Mouse (Mus musculus) frontal cortex, adult 2 months (tissue): ENCODE results near the gene Tmem200c. TPM values are rescaled to one million over a fixed set of nuclear protein-coding genes. Genes with fewer than 3 reads are reported as not detected.

Experiments used
- DNase-seq, 2 experiments: peaks; one replicate each; pipeline ENCODE4 v3.0.0; 2022; ENCODE audit warnings: low spot score in 1 of 2; ENCODE audit errors: extremely low spot score in 1 of 2
- polyA plus RNA-seq: library from polyadenylated mRNA; depleted of rRNA; stranded (reverse); fragments of >200 nt; gene quantifications from 2 replicates; pipeline ENCODE4 v1.2.3, GENCODE M21; 2012; rRNA removed

Gene Tmem200c
- polyA plus RNA-seq: 9.6 and 9.9 TPM in 2 replicates

GRCm38 (mm10) chr17:68826323-68826722, at the start of gene Tmem200c:
Gene Tmem200c (plus strand): TSS chr17:68826623.
- DNase-seq: no peak

GRCm38 (mm10) chr17:68793741-68794140, 32.7 kb upstream of the Tmem200c start:
- DNase-seq: no peak

GRCm38 (mm10) chr17:68836655-68837012, 10.2 kb downstream of the Tmem200c start:
- DNase-seq: no peak

GRCm38 (mm10) chr17:68837013-68837858, 10.8 kb downstream of the Tmem200c start:
- DNase-seq: peak; percentile 38 to 55

GRCm38 (mm10) chr17:68837859-68838194, 11.4 kb downstream of the Tmem200c start:
- peak in 1 of 2 experiments; percentile 66 for DNase-seq

- DNase-seq: no peak
Observed at GRCm38 (mm10) chr17:68839888-68840571, 13.6 kb downstream of the Tmem200c start.

- no peak for DNase-seq
Observed at GRCm38 (mm10) chr17:68840572-68840939, 14.1 kb downstream of the Tmem200c start.

GRCm38 (mm10) chr17:68841097-68841891, 14.9 kb downstream of the Tmem200c start:
- peak; percentile 7 to 50 for DNase-seq

- DNase-seq: no peak
Observed at GRCm38 (mm10) chr17:68841892-68842252, 15.4 kb downstream of the Tmem200c start.

- DNase-seq: peak; percentile 14 to 59
Observed at GRCm38 (mm10) chr17:68845931-68846330, 19.5 kb downstream of the Tmem200c start.

GRCm38 (mm10) chr17:68848739-68849138, 22.3 kb downstream of the Tmem200c start:
- no peak for DNase-seq

GRCm38 (mm10) chr17:68852171-68852966, 25.9 kb downstream of the Tmem200c start:
- no peak for DNase-seq

- DNase-seq: peak in 1 of 2 experiments; percentile 34
Observed at GRCm38 (mm10) chr17:68864175-68864574, 37.8 kb downstream of the Tmem200c start.

- DNase-seq: peak in 1 of 2 experiments; percentile 62
Observed at GRCm38 (mm10) chr17:68868439-68868838, 42.0 kb downstream of the Tmem200c start.

- DNase-seq: no peak
Observed at GRCm38 (mm10) chr17:68874021-68874420, 47.6 kb downstream of the Tmem200c start.

- peak in 1 of 2 experiments; percentile 42 for DNase-seq
Observed at GRCm38 (mm10) chr17:68875251-68875650, 48.8 kb downstream of the Tmem200c start.

- no peak for DNase-seq
Observed at GRCm38 (mm10) chr17:68875917-68876495, 49.6 kb downstream of the Tmem200c start.

- peak; percentile 9 to 78 for DNase-seq
Observed at GRCm38 (mm10) chr17:68881725-68882524, 55.5 kb downstream of the Tmem200c start.

GRCm38 (mm10) chr17:68883474-68884083, 57.2 kb downstream of the Tmem200c start:
- peak in 1 of 2 experiments; percentile 12 for DNase-seq
